Mouse (Mus musculus) hematopoietic stem cell, adult 5-6 weeks (primary cell): ENCODE data around the gene Agbl5. TPM values are rescaled to one million over a fixed set of nuclear protein-coding genes. Genes with fewer than 3 reads are reported as not detected.

Experiments
- total RNA-seq: library from RNA; stranded (forward); fragments of 172-1452, 232-1000 nt; gene quantifications from 2 replicates; pipeline ENCODE4 v1.2.3, GENCODE M21; 2017

The Agbl5 gene
- total RNA-seq, 1 experiment from 2014 or later: 25.6 TPM

Other genes with a start within 250 kb of the Agbl5 start
- 3.3 and 5.7 TPM in 2 replicates for gene Slc35f6, start 240.8 kb upstream of the Agbl5 start, total RNA-seq
- 74.1 and 81.4 TPM in 2 replicates for gene Cenpa, start 221.9 kb upstream of the Agbl5 start, total RNA-seq
- gene Dpysl5, start 177.1 kb upstream of the Agbl5 start, total RNA-seq: not detected in 2 replicates
- 0.88 and 2.8 TPM in 2 replicates for gene Mapre3, start 74.1 kb upstream of the Agbl5 start, total RNA-seq
- gene Tmem214, start 20.7 kb upstream of the Agbl5 start, total RNA-seq: 12.0 and 17.8 TPM in 2 replicates
- 190 and 197 TPM in 2 replicates for gene Ost4, start 19.1 kb downstream of the Agbl5 start, total RNA-seq
- gene Emilin1, start 24.7 kb downstream of the Agbl5 start, total RNA-seq: 31.9 and 48.9 TPM in 2 replicates
- gene Khk, start 32.7 kb downstream of the Agbl5 start, total RNA-seq: 69.2 and 71.8 TPM in 2 replicates
- gene Cgref1, start 56.9 kb downstream of the Agbl5 start, total RNA-seq: not detected in 2 replicates
- 56.5 and 72.3 TPM in 2 replicates for gene Preb, start 71.7 kb downstream of the Agbl5 start, total RNA-seq
- not detected in 2 replicates for gene Tcf23, start 80.0 kb downstream of the Agbl5 start, total RNA-seq
- 69.1 and 74.0 TPM in 2 replicates for gene Atraid, start 159.6 kb downstream of the Agbl5 start, total RNA-seq
- gene Slc5a6, start 160.2 kb downstream of the Agbl5 start, total RNA-seq: 5.1 and 6.7 TPM in 2 replicates
- gene Cad, start 166.1 kb downstream of the Agbl5 start, total RNA-seq: 22.2 and 33.5 TPM in 2 replicates
- not detected in 2 replicates for gene Dnajc5g, start 217.6 kb downstream of the Agbl5 start, total RNA-seq
- gene Slc30a3, start 219.5 kb downstream of the Agbl5 start, total RNA-seq: not detected in 2 replicates
- gene Trim54, start 228.0 kb downstream of the Agbl5 start, total RNA-seq: not detected in 2 replicates